Mouse (Mus musculus) embryonic fibroblast, embryonic 13.5 days (primary cell): ENCODE results near the gene 1700029F12Rik.

Source experiments
- CTCF ChIP-seq: IDR thresholded peaks from 2 replicates; pipeline ENCODE4 v1.5.1; 2011; ENCODE audit warnings: mild to moderate bottlenecking, control low read depth, low read length, moderate library complexity, borderline replicate concordance; ENCODE audit not compliant: insufficient read depth
- POLR2A ChIP-seq: IDR thresholded peaks from 2 replicates; pipeline ENCODE4 v1.6.1; 2011; ENCODE audit warnings: low read depth, mild to moderate bottlenecking, control low read depth, low read length, moderate library complexity

- TF ChIP-seq POLR2A = no peak
- no peak for TF ChIP-seq CTCF
Observed at GRCm38 (mm10) chr13:97062151-97062550, 28.0 kb upstream of the 1700029F12Rik start.
